Mouse (Mus musculus) C2C12 (cell line): ENCODE measurements around the gene Olfr1418.

Experiments
- CTCF ChIP-seq: IDR thresholded peaks from one replicate; pipeline ENCODE4 v1.5.1; 2011; ENCODE audit not compliant: control insufficient read depth, insufficient read depth, insufficient read length
- MAX ChIP-seq: IDR thresholded peaks from one replicate; pipeline ENCODE4 v1.6.1; 2011; ENCODE audit warnings: mild to moderate bottlenecking, control low read depth
- MYOD1 ChIP-seq: IDR thresholded peaks from one replicate; pipeline ENCODE4 v1.6.1; 2011; ENCODE audit warnings: low read depth; ENCODE audit not compliant: control insufficient read depth, insufficient read length
- MYOG ChIP-seq: IDR thresholded peaks from one replicate; pipeline ENCODE4 v1.6.1; 2011; ENCODE audit not compliant: control insufficient read depth, insufficient read length; ENCODE audit errors: extremely low read depth
- USF1 ChIP-seq: IDR thresholded peaks from one replicate; pipeline ENCODE4 v1.6.1; 2011; ENCODE audit warnings: low read depth, mild to moderate bottlenecking, control low read depth, moderate library complexity

GRCm38 (mm10) chr19:11807822-11808221 lies 53.0 kb downstream of the Olfr1418 start:
- TF ChIP-seq CTCF: no peak
- no peak for TF ChIP-seq MYOD1
- no peak for TF ChIP-seq MAX
- no peak for TF ChIP-seq USF1
- no peak for TF ChIP-seq MYOG
